Mouse (Mus musculus) CD4-positive, CD25-positive, alpha-beta regulatory T cell, adult 4 months (primary cell): Measurements from ENCODE around the gene Olfr555. TPM values are rescaled to one million over a fixed set of nuclear protein-coding genes. Genes with fewer than 3 reads are reported as not detected.
A peak's percentile ranks its signal among the peaks of the same experiment; 100 is the strongest.
"Not testable (repeated sequence)": the region's sequence is repeated elsewhere in the genome, so short reads cannot be mapped to it uniquely, and the experiment has no call there.

ENCODE experiments used
- ATAC-seq: one replicate; pipeline ENCODE4 v1.8.0; 2017
- polyA plus RNA-seq, 2 experiments: library from polyadenylated mRNA; unstranded; fragments of 100-300 nt; shearing (Covaris generic); gene quantifications; one replicate each; pipeline ENCODE4 v1.2.1; 2017

Gene Olfr555
- polyA plus RNA-seq = not detected

GRCm38 (mm10) chr7:102658523-102658922 is at the start of gene Olfr555:
Gene Olfr555 (plus strand): TSS chr7:102658823.
- no peak for ATAC-seq

DNA sequence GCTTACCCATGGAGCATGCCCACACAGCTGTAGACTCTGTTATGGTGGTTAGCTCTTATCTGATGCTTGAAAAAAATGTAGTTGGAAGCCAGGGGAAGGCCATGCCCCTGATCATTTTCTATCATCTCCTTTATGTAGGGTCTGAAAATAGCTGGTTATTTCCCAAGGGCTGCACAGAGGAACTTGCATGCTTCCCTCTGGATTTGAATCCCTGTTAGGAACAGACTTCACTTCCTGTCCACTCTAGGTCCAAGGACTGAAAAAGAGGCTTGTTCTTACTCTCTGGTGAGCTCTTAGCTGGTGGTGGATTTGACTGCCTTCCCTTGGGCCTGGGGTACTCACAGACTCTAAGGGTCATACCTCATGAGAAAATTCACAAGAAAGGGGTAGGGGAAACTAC is 40.5 kb upstream of the Olfr555 start, which contains the start of gene Olfr553:
Gene Olfr553 (minus strand): TSS at position 101 of the 400 bp plus-strand sequence.
- ATAC-seq = no peak

- no peak for ATAC-seq
Observed at GRCm38 (mm10) chr7:102619608-102620007, 39.0 kb upstream of the Olfr555 start.

DNA sequence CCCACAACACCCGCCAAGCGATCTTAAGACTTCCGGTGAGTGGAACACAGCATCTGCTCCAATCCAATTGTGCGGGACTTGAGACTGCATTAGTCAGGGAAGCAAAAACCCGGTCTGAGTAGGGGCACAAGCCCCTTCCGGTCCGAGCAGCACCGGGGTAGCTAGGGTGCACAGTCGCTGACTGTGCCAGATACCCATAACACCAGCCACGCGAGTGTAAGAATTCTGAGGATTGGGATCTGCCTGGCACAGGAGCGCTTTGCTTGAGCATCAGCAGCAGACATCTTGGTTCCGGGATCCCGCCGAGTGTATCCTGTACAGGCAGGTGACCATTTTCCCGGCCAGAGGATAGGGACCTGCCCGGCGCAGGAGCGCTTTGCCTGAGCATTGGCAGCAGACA is 38.3 kb upstream of the Olfr555 start:
- ATAC-seq = not testable (repeated sequence)

DNA sequence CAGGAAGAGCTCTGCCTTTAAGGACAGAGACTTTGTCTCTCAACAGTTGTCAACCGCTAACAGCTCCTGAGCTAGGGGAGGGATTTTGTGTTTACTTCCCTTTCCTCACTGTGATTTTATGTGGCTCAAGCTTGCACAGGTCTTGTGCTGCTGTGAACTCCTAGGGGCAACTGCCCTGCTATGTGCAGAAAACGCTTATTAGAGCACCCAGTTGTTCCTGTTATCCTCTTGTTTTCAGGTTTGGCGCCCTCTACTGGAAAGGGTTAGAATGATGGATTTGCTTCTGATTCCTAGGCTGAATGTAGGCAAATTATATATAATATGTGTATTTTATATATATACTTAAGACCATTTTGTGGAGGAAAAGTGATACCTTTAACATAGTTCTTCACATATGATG is 22.0 kb upstream of the Olfr555 start:
- ATAC-seq = no peak

DNA sequence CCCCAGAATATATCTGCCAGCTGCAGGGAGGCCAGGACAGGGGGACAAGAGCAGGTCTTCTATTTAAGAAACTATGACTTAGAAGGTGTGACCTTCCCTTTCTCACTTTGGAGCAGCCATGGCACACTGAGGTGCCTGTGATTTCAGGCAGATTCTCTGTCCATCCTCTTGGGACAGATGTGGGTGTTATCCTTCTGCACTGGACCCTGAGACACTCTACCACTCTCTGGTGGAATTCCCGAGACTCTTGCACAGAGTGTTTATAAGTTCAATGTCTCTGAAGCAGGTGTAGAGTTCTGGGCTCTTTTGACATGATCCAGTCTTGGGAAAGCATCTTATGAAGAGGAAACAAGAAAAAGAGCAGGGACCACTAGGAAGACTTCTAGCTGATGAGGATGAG is 20.5 kb upstream of the Olfr555 start, which contains the start of gene Olfr554:
Gene Olfr554 (plus strand): TSS at position 301 of the 400 bp plus-strand sequence.
- ATAC-seq = no peak

GRCm38 (mm10) chr7:102644945-102645344 is 13.7 kb upstream of the Olfr555 start:
- ATAC-seq = not testable (repeated sequence)

DNA sequence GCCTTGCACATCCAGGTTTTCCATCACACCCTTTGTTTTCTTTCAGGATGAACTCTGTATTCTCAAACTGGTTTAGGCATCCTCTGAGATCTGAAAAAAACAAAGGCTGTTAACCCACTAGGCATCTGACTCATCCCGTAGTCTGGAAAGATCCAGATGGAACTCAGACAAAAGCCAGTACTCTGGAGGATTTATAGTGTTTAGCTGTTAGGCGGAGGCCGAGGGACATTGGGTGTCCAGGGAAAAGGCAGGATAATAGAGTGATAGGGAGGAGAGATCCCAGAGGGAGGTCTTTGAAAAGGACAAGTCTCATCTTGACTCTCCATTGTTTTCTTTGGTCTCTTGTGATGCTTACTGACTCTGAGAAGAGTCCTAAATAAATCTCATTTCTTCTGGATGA is 6.0 kb downstream of the Olfr555 start, which contains the start of gene Olfr556:
Gene Olfr556 (plus strand): TSS at position 301 of the 400 bp plus-strand sequence.
- ATAC-seq = no peak

GRCm38 (mm10) chr7:102665378-102665777 is 6.8 kb downstream of the Olfr555 start:
- ATAC-seq = no peak

DNA sequence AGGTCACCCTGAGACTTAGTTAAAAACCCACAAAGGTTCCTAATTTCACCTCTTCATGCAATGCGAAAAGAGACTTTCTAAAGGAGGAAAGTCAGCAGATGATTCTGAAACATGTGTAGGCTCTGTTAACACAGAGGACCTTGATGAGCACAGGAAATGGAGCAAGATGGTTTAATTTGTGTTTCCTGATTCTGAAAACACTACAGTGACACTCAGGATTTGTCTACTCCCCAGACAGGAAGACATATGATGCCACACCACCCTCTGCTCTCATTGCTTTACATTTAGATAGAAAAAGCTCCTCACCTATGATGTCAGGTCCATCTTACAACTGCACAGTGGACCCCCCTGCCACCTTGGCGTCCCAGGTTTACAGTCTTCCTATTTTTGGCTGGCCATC is 17.6 kb downstream of the Olfr555 start:
- ATAC-seq = no peak

DNA sequence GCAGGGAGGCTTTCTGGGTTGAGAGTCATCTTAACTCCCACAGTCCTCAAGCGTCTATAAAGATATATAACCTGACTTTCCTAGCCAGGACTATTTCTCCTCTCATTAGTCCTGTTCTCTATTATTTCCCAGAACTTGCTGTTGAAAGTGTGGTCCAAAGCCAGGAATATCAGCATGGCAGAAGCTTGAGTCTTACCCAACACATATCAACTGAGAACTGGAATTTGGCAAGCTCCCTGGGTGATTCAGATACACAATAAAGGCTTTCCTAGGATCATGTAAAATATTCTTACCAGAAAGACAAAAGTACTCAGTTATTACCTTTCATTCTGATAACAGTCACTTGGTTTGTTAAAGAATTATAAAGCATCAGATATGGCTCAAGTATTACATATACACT is 23.3 kb downstream of the Olfr555 start:
- no peak for ATAC-seq

GRCm38 (mm10) chr7:102686944-102687501 is 28.4 kb downstream of the Olfr555 start, which contains the start of gene Trim68:
Gene Trim68 (minus strand): TSS chr7:102687327.
- peak; percentile 100 for ATAC-seq

- ATAC-seq = peak; percentile 75
Observed at GRCm38 (mm10) chr7:102695358-102696125, 36.9 kb downstream of the Olfr555 start, which contains the start of gene Olfr557. Gene Olfr557 (plus strand): TSS chr7:102695910.

DNA sequence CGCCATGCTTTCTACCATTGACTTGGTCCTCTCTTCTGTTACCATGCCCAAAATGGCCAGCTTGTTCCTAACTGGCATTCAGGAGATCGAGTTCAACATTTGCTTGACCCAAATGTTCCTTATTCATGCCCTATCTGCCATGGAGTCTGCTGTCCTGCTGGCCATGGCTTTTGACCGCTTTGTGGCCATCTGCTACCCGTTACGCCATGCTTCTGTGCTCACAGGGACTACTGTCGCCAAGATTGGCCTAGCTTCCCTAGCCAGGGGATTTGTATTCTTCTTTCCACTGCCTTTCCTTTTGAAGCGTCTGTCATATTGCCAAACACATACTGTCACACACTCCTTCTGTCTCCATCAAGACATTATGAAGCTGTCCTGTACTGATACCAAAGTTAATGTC is 39.8 kb downstream of the Olfr555 start:
- ATAC-seq = no peak

DNA sequence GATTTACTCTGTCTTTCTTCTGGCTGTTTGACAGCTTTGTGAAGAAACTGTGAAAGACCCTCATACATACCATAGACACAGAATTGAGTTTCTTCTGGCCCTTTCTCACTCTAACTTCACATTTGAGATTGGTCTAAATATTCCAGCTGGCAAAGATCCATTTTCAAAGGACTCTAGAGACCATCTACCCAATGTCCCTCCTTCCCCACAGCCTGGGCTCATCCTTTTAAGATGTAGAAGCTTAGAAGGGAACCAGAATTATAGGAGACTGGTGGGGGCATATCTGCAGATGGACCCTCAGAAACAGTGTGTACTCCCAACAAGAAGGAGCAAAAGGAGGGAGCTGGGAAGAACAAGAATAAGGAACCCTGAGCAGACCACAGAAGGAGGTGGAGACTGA is 43.3 kb downstream of the Olfr555 start, which contains the start of gene Olfr558:
Gene Olfr558 (plus strand): TSS at position 301 of the 400 bp plus-strand sequence.
- no peak for ATAC-seq

Other genes with a start within 250 kb of the Olfr555 start
- gene Rrm1, start 217.1 kb upstream of the Olfr555 start, polyA plus RNA-seq = 10 to 100 TPM; 48.5 to 59.7 TPM
- gene Olfr543, start 177.1 kb upstream of the Olfr555 start, polyA plus RNA-seq = under 1 TPM in 1 of 2 experiments, not detected in 1; 0.58 TPM
- gene Olfr544, start 170.5 kb upstream of the Olfr555 start, polyA plus RNA-seq = not detected
- not detected for gene Olfr545, start 159.2 kb upstream of the Olfr555 start, polyA plus RNA-seq
- not detected for gene Olfr547, start 124.1 kb upstream of the Olfr555 start, polyA plus RNA-seq
- gene Olfr548-ps1, start 117.9 kb upstream of the Olfr555 start, polyA plus RNA-seq = not detected
- gene Olfr549, start 109.0 kb upstream of the Olfr555 start, polyA plus RNA-seq = not detected
- gene Trim21, start 93.3 kb upstream of the Olfr555 start, polyA plus RNA-seq = 10 to 100 TPM in 1 of 2 experiments, 1 to 10 TPM in 1; 8.5 to 11.4 TPM
- not detected for gene Olfr550, start 87.4 kb upstream of the Olfr555 start, polyA plus RNA-seq
- not detected for gene Olfr551, start 66.9 kb upstream of the Olfr555 start, polyA plus RNA-seq
- under 1 TPM in 1 of 2 experiments, not detected in 1; 0.09 TPM for gene Olfr552, start 61.1 kb upstream of the Olfr555 start, polyA plus RNA-seq
- gene Olfr553, start 40.6 kb upstream of the Olfr555 start, polyA plus RNA-seq = not detected
- not detected for gene Olfr554, start 20.4 kb upstream of the Olfr555 start, polyA plus RNA-seq
- not detected for gene Olfr556, start 6.1 kb downstream of the Olfr555 start, polyA plus RNA-seq
- gene Trim68, start 28.5 kb downstream of the Olfr555 start, polyA plus RNA-seq = 10 to 100 TPM; 15.7 to 20.6 TPM
- not detected for gene Olfr557, start 37.1 kb downstream of the Olfr555 start, polyA plus RNA-seq
- not detected for gene Olfr558, start 43.4 kb downstream of the Olfr555 start, polyA plus RNA-seq
- not detected for gene Olfr33, start 60.2 kb downstream of the Olfr555 start, polyA plus RNA-seq
- not detected for gene Olfr559, start 68.7 kb downstream of the Olfr555 start, polyA plus RNA-seq
- gene Olfr560, start 100.5 kb downstream of the Olfr555 start, polyA plus RNA-seq = not detected
- gene Olfr78, start 100.6 kb downstream of the Olfr555 start, polyA plus RNA-seq = not detected
- gene Olfr561, start 112.4 kb downstream of the Olfr555 start, polyA plus RNA-seq = not detected
- gene Olfr564, start 144.7 kb downstream of the Olfr555 start, polyA plus RNA-seq = not detected
- gene Olfr566, start 199.9 kb downstream of the Olfr555 start, polyA plus RNA-seq = not detected
- not detected for gene Olfr568, start 218.3 kb downstream of the Olfr555 start, polyA plus RNA-seq
- not detected for gene Olfr569, start 232.1 kb downstream of the Olfr555 start, polyA plus RNA-seq
- gene Olfr570, start 235.8 kb downstream of the Olfr555 start, polyA plus RNA-seq = not detected